Mouse (Mus musculus) neural tube, embryonic 10.5 days (tissue): ENCODE results near the gene Rrm1.
"Not testable (repeated sequence)": the region's sequence is repeated elsewhere in the genome, so short reads cannot be mapped to it uniquely, and the experiment has no call there.

ENCODE experiments used
- DNase-seq: peaks from one replicate; pipeline ENCODE4 v3.0.0-alpha.2; 2017; ENCODE audit warnings: low spot score; ENCODE audit errors: extremely low spot score

The Rrm1 gene

GRCm38 (mm10) chr7:102477377-102477776, 35.9 kb downstream of the Rrm1 start:
- no peak for DNase-seq

GRCm38 (mm10) chr7:102478425-102478824, 36.9 kb downstream of the Rrm1 start:
- no peak for DNase-seq

GRCm38 (mm10) chr7:102478926-102479325, 37.4 kb downstream of the Rrm1 start:
- no peak for DNase-seq

- DNase-seq, result no peak
These were observed 38.0 kb downstream of the Rrm1 start for GRCm38 (mm10) chr7:102479368-102480078.

- DNase-seq, result no peak
These were observed 39.3 kb downstream of the Rrm1 start for GRCm38 (mm10) chr7:102480821-102481220.

- DNase-seq, result no peak
These were observed 40.1 kb downstream of the Rrm1 start, which contains the start of gene Olfr543 for GRCm38 (mm10) chr7:102481579-102481978. TSS of gene Olfr543 (minus strand) at chr7:102481679.

GRCm38 (mm10) chr7:102483665-102484064, 42.2 kb downstream of the Rrm1 start:
- DNase-seq, result no peak

GRCm38 (mm10) chr7:102484766-102485165, 43.3 kb downstream of the Rrm1 start:
- not testable (repeated sequence) for DNase-seq

- no peak for DNase-seq
These were observed 44.6 kb downstream of the Rrm1 start for GRCm38 (mm10) chr7:102486105-102486504.

- DNase-seq, result no peak
These were observed 46.7 kb downstream of the Rrm1 start, which contains the start of gene Olfr544 for GRCm38 (mm10) chr7:102488161-102488560. TSS of gene Olfr544 (minus strand) at chr7:102488313.

GRCm38 (mm10) chr7:102494416-102494815, 52.9 kb downstream of the Rrm1 start:
- DNase-seq, result not testable (repeated sequence)

- no peak for DNase-seq
These were observed 58.0 kb downstream of the Rrm1 start, which contains the start of gene Olfr545 for GRCm38 (mm10) chr7:102499473-102499872. TSS of gene Olfr545 (minus strand) at chr7:102499573.

GRCm38 (mm10) chr7:102501986-102502385, 60.5 kb downstream of the Rrm1 start:
- DNase-seq, result no peak

GRCm38 (mm10) chr7:102506848-102507247, 65.4 kb downstream of the Rrm1 start:
- peak; percentile 75 for DNase-seq

- no peak for DNase-seq
These were observed 66.6 kb downstream of the Rrm1 start for GRCm38 (mm10) chr7:102508066-102508465.

GRCm38 (mm10) chr7:102508666-102509065, 67.2 kb downstream of the Rrm1 start:
- no peak for DNase-seq

GRCm38 (mm10) chr7:102509726-102510125, 68.2 kb downstream of the Rrm1 start:
- DNase-seq, result no peak

GRCm38 (mm10) chr7:102511927-102512326, 70.4 kb downstream of the Rrm1 start:
- DNase-seq, result no peak

GRCm38 (mm10) chr7:102512814-102513435, 71.4 kb downstream of the Rrm1 start:
- peak; percentile 89 for DNase-seq

- DNase-seq, result no peak
These were observed 72.6 kb downstream of the Rrm1 start for GRCm38 (mm10) chr7:102514144-102514543.

GRCm38 (mm10) chr7:102516261-102517050, 75.0 kb downstream of the Rrm1 start:
- DNase-seq, result no peak

GRCm38 (mm10) chr7:102517051-102517335, 75.5 kb downstream of the Rrm1 start:
- DNase-seq, result no peak
